Mouse (Mus musculus) CH12.LX (cell line): ENCODE results near the gene Tmbim6.

Experiments used
- ELF1 ChIP-seq: IDR thresholded peaks from 2 replicates; pipeline ENCODE4 v1.6.1; 2014; ENCODE audit warnings: low read depth, mild to moderate bottlenecking, inconsistent platforms, low read length, improper control_type of control experiment
- GABPA ChIP-seq: IDR thresholded peaks from 2 replicates; pipeline ENCODE4 v1.6.1; 2012; ENCODE audit warnings: low read depth, low read length, improper control_type of control experiment, inconsistent platforms; ENCODE audit not compliant: insufficient replicate concordance
- MAX ChIP-seq: IDR thresholded peaks from 2 replicates; pipeline ENCODE4 v1.6.1; 2011; ENCODE audit warnings: low read length, improper control_type of control experiment
- TCF12 ChIP-seq: IDR thresholded peaks from 2 replicates; pipeline ENCODE4 v1.6.1; 2014; ENCODE audit warnings: low read depth, mild to moderate bottlenecking, inconsistent platforms, low read length, improper control_type of control experiment

- TF ChIP-seq ELF1, result no peak
- TF ChIP-seq GABPA, result no peak
- no peak for TF ChIP-seq MAX
- TF ChIP-seq TCF12, result no peak
These were observed 10.6 kb downstream of the Tmbim6 start for GRCm38 (mm10) chr15:99403159-99403889.
